Mouse (Mus musculus) bone marrow, adult 2 months (tissue): ENCODE data around the gene Sp2.

ENCODE experiments used
- CTCF ChIP-seq: fragments of 200-500 bp; IDR thresholded peaks from 2 replicates; pipeline ENCODE4 v1.5.1; 2011; ENCODE audit warnings: low read length, control low read depth; ENCODE audit not compliant: control insufficient read depth, insufficient read depth
- POLR2A ChIP-seq: fragments of 200-500 bp; IDR thresholded peaks from 2 replicates; pipeline ENCODE4 v1.6.1; 2011; ENCODE audit warnings: low read depth, mild to moderate bottlenecking, control low read depth, low read length, borderline replicate concordance; ENCODE audit not compliant: control insufficient read depth

- TF ChIP-seq CTCF (no peak), POLR2A (no peak)
Observed at GRCm38 (mm10) chr11:96957061-96957805, 25.5 kb downstream of the Sp2 start.
